Mouse (Mus musculus) lung, adult 2 months (tissue): ENCODE measurements at regions not wholly inside any gene's neighbourhood (a gene's known extent, or its start where the extent isn't known, plus 50 kb on each side); places are given as distances from the start of the nearest gene placed in this dataset.

ENCODE experiments used
- DNase-seq: peaks from one replicate; pipeline ENCODE4 v3.0.0; 2022
- H3K4me1 ChIP-seq: fragments of 200-500 bp; 2 replicates; pipeline ENCODE4 v1.6.1; 2011; ENCODE audit warnings: low read length; ENCODE audit not compliant: control insufficient read depth, insufficient read depth
- H3K4me3 ChIP-seq: fragments of 200-500 bp; replicated peaks from 2 replicates; pipeline ENCODE3; 2011; ENCODE audit warnings: low read depth, mild to moderate bottlenecking, control low read depth, low read length; ENCODE audit errors: extremely low read depth
- CTCF ChIP-seq: fragments of 200-500 bp; IDR thresholded peaks from 2 replicates; pipeline ENCODE4 v1.5.1; 2011; ENCODE audit warnings: mild to moderate bottlenecking, low read length, control low read depth; ENCODE audit not compliant: insufficient read depth
- POLR2A ChIP-seq: fragments of 200-500 bp; IDR thresholded peaks from 2 replicates; pipeline ENCODE4 v1.6.1; 2011; ENCODE audit warnings: low read depth, mild to moderate bottlenecking, control low read depth, low read length, borderline replicate concordance; ENCODE audit errors: extremely low read depth
- WGBS: fragments of 180-500 bp; shearing (Covaris S2); methylation state at CpG from one replicate; pipeline ENCODE4 v1.1.7; 2018; 5-methylcytosine and 5-hydroxymethylcytosine counted together

- TF ChIP-seq CTCF (no peak), POLR2A (no peak)
- no peak overlapping the region for H3K4me3 ChIP-seq
- H3K4me1 ChIP-seq = no peaks in the 10 kb centered on the region
- DNase-seq = no peak
- WGBS = 74% methylated on average over 3 of the region's 3 CpGs
Observed at GRCm38 (mm10) chr13:71146859-71147443, 305.3 kb upstream of the Adamts16 start.

GRCm38 (mm10) chr13:71138745-71139312, 297.2 kb upstream of the Adamts16 start:
- WGBS = 78% methylated on average over 11 of the region's 11 CpGs
- Histone ChIP-seq H3K4me1 (no peaks in the 10 kb centered on the region), H3K4me3 (no peak overlapping the region)
- no peak for DNase-seq
- TF ChIP-seq CTCF (no peak), POLR2A (no peak)

GRCm38 (mm10) chr13:71135940-71136632, 294.5 kb upstream of the Adamts16 start:
- WGBS = 52% methylated on average over 5 of the region's 5 CpGs
- DNase-seq = no peak
- no peaks in the 10 kb centered on the region for H3K4me1 ChIP-seq
- no peak for TF ChIP-seq POLR2A
- TF ChIP-seq CTCF = no peak
- H3K4me3 ChIP-seq = no peak overlapping the region

GRCm38 (mm10) chr13:71121484-71121883, 279.9 kb upstream of the Adamts16 start:
- TF ChIP-seq CTCF = no peak
- TF ChIP-seq POLR2A = no peak
- DNase-seq = no peak
- no peaks in the 10 kb centered on the region for H3K4me1 ChIP-seq
- WGBS = 7% methylated on average over 1 of the region's 1 CpGs
- H3K4me3 ChIP-seq = no peak overlapping the region

- no peak for DNase-seq
- no peak overlapping the region for H3K4me3 ChIP-seq
- H3K4me1 ChIP-seq = no peaks in the 10 kb centered on the region
- WGBS = 67% methylated on average over 8 of the region's 8 CpGs
- TF ChIP-seq POLR2A (no peak), CTCF (no peak)
Observed at GRCm38 (mm10) chr13:71108175-71108574, 266.6 kb upstream of the Adamts16 start.

- 15% methylated on average over 18 of the region's 18 CpGs for WGBS
- TF ChIP-seq CTCF = peak; percentile 80
- no peak for TF ChIP-seq POLR2A
- no peaks in the 10 kb centered on the region for H3K4me1 ChIP-seq
- DNase-seq = peak; percentile 51
- H3K4me3 ChIP-seq = no peak overlapping the region
Observed at GRCm38 (mm10) chr13:71105229-71105838, 263.7 kb upstream of the Adamts16 start.

- 26% methylated on average over 22 of the region's 22 CpGs for WGBS
- H3K4me3 ChIP-seq = no peak overlapping the region
- no peak for DNase-seq
- TF ChIP-seq CTCF = no peak
- no peak for TF ChIP-seq POLR2A
- H3K4me1 ChIP-seq = no peaks in the 10 kb centered on the region
Observed at GRCm38 (mm10) chr13:71104419-71105228, 263.0 kb upstream of the Adamts16 start.

GRCm38 (mm10) chr13:71084301-71084700, 242.7 kb upstream of the Adamts16 start:
- H3K4me3 ChIP-seq = no peak overlapping the region
- no peaks in the 10 kb centered on the region for H3K4me1 ChIP-seq
- no peak for DNase-seq
- 51% methylated on average over 6 of the region's 6 CpGs for WGBS
- no peak for TF ChIP-seq CTCF
- no peak for TF ChIP-seq POLR2A

GRCm38 (mm10) chr13:71075916-71076315, 234.3 kb upstream of the Adamts16 start:
- Histone ChIP-seq H3K4me3 (no peak overlapping the region), H3K4me1 (no peaks in the 10 kb centered on the region)
- DNase-seq = no peak
- 80% methylated on average over 4 of the region's 4 CpGs for WGBS
- TF ChIP-seq POLR2A (no peak), CTCF (no peak)
